Mouse (Mus musculus) limb, embryonic 12.5 days (tissue): ENCODE data around the gene Arhgdig. TPM values are rescaled to one million over a fixed set of nuclear protein-coding genes. Genes with fewer than 3 reads are reported as not detected.
"Not testable (repeated sequence)": the region's sequence is repeated elsewhere in the genome, so short reads cannot be mapped to it uniquely, and the experiment has no call there.

Experiments used
- ATAC-seq: fragments of 200-750 bp; cut with Nextera tagmentation; 2 replicates; pipeline ENCODE4 v1.8.0; 2017; ENCODE audit warnings: low read depth, moderate TSS enrichment; ENCODE audit not compliant: insufficient number of reproducible peaks, insufficient read depth, low FRiP score, low TSS enrichment
- H3K27ac ChIP-seq: fragments of 300-500 bp; sonication (generic); 2 replicates; pipeline ENCODE4 v1.5.1; 2016; ENCODE audit warnings: mild to moderate bottlenecking, moderate library complexity
- H3K27me3 ChIP-seq: fragments of 300-500 bp; sonication (generic); 2 replicates; pipeline ENCODE4 v1.6.1; 2016; ENCODE audit warnings: mild to moderate bottlenecking, moderate library complexity
- H3K36me3 ChIP-seq: fragments of 300-500 bp; sonication (generic); 2 replicates; pipeline ENCODE4 v1.6.1; 2016; ENCODE audit warnings: mild to moderate bottlenecking, moderate library complexity
- H3K4me1 ChIP-seq: fragments of 300-500 bp; sonication (generic); replicated peaks from 2 replicates; pipeline ENCODE4 v1.6.1; 2016
- H3K4me2 ChIP-seq: fragments of 300-500 bp; sonication (generic); 2 replicates; pipeline ENCODE4 v1.6.1; 2016; ENCODE audit warnings: mild to moderate bottlenecking, moderate library complexity
- H3K4me3 ChIP-seq: fragments of 300-500 bp; sonication (generic); replicated peaks from 2 replicates; pipeline ENCODE4 v1.5.1; 2016; ENCODE audit warnings: mild to moderate bottlenecking
- H3K9ac ChIP-seq: fragments of 300-500 bp; sonication (generic); replicated peaks from 2 replicates; pipeline ENCODE4 v1.6.1; 2016; ENCODE audit warnings: mild to moderate bottlenecking, moderate library complexity
- H3K9me3 ChIP-seq: fragments of 300-500 bp; sonication (generic); 2 replicates; pipeline ENCODE4 v1.6.1; 2016; ENCODE audit warnings: mild to moderate bottlenecking, moderate library complexity
- WGBS: fragments of 180-500 bp; shearing (Covaris S2); methylation state at CpG from one replicate; pipeline ENCODE4 v1.1.7; 2016; 5-methylcytosine and 5-hydroxymethylcytosine counted together
- polyA plus RNA-seq: library from polyadenylated mRNA; unstranded; fragments of >200 nt; fragmentation: Nextera tagmentation; extraction: Ambion mirVana; gene quantifications from 2 replicates; pipeline ENCODE4 v1.2.1, GENCODE M21; 2016

The Arhgdig gene
- polyA plus RNA-seq, 1 experiment from 2014 or later, result 5.6 TPM

DNA sequence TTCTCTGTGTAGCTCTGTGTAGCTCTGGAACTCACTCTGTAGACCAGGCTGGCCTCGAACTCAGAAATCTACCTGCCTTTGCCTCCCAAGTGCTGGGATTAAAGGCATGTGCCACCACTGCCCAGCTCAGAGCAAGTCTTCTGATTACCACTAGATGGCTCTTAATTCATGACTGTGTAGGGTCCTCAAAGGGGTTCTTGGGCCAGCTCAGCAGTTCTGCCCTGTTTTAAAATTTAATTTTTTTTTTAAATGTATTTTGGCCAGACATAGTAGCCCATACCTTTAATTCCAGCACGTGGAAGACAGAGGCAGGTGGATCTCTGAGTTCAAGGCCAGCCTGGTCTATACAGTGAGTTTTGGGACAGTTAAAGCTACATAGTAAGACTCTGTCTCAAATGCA is 32.3 kb downstream of the Arhgdig start:
- H3K4me1 ChIP-seq, ATAC-seq, H3K27ac ChIP-seq, H3K4me2 ChIP-seq, H3K27me3 ChIP-seq, H3K4me3 ChIP-seq, H3K9me3 ChIP-seq, H3K9ac ChIP-seq: not testable (repeated sequence)
- 84% methylated on average over 2 of the region's 2 CpGs for WGBS
- peaks cover 56% of the 10 kb centered on the region for H3K36me3 ChIP-seq

DNA sequence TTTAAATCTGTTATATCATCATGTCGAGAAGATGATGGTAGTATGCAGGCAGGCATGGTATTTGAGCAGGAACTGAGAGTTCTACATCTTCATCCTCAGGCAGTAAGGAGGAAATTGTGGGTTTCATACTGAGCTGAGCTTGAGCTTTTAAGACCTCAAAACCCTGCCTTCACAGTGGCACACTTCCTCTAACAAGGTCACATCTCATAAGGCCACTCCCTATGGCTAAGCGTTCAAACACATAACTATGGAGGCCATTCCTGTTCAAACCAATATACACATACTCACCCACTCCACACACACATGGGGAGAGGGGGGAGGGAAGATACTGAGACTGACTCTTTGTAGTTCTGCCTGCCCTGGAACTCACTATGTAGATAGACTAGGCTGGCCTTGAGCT is 39.5 kb downstream of the Arhgdig start:
- no peaks in the 10 kb centered on the region for H3K4me1 ChIP-seq
- no peaks in the 10 kb centered on the region for H3K9me3 ChIP-seq
- peaks cover 24% of the 10 kb centered on the region for H3K36me3 ChIP-seq
- ATAC-seq, result no peak
- no peak overlapping the region for H3K4me2 ChIP-seq
- no peaks in the 10 kb centered on the region for H3K27me3 ChIP-seq
- no peak overlapping the region for H3K4me3 ChIP-seq
- no peak overlapping the region for H3K27ac ChIP-seq
- H3K9ac ChIP-seq, result no peak overlapping the region
- WGBS, result 90% methylated on average over 2 of the region's 2 CpGs

DNA sequence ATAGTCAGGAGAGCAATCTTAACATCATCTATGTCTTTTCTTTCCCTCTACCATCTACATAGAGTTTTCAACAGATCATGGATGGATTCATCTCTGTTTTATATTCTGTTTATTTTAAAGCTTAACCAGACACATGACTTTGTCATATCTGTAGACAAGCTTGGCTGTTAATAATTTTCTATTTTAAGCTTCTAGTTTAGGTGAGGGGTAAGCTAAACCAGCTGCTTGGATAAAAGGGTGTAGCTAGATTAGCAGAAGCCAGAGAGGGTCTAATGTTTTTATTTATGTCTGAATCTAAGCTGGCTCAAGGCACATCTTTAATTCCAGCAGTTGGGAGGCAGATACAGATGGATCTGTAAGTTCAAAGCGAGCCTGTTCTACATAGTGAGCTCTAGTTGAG is 44.9 kb downstream of the Arhgdig start:
- H3K4me2 ChIP-seq, result no peak overlapping the region
- no peak for ATAC-seq
- 92% methylated on average over 1 of the region's 1 CpGs for WGBS
- H3K4me1 ChIP-seq, result no peaks in the 10 kb centered on the region
- H3K27me3 ChIP-seq, result no peaks in the 10 kb centered on the region
- no peak overlapping the region for H3K9ac ChIP-seq
- no peak overlapping the region for H3K4me3 ChIP-seq
- no peak overlapping the region for H3K27ac ChIP-seq
- peaks cover 30% of the 10 kb centered on the region; the same call in 1 of the 2 replicates for H3K36me3 ChIP-seq
- no peaks in the 10 kb centered on the region for H3K9me3 ChIP-seq

DNA sequence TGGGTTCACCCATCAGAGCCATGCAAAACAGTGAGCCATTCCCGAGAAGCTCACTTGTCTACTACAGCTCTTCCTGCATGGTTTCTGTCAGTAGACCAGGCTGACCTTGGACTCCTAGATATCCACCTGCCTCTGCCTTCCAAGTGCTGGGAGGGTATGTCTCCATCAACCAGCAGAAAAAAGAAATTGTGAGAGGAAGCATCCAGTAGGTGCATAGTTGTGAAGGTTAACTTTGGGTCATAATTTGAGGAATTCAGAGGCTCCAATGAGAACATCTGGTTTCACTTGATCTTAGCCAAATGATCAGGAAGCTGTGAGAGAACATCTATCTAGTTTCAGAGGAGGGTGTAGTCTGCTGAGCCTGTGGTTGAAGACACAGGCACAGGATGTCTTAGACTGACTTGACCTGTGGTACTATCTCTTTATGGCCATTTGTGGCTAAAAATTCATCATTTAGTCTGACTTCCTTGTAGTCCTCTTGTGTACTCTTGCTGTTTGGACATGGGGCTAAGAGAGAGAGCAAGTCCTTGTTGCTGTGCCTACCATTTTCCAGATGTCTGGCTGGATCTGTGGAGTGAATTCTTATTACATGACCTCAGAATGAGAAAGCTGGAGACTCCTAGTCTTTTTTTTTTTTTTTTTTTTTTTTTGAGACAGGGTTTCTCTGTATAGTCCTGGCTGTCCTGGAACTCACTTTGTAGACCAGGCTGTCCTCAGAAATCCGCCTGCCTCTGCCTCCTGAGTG is 55.5 kb downstream of the Arhgdig start:
- Histone ChIP-seq H3K4me1 (no peaks in the 10 kb centered on the region), H3K4me2 (no peak overlapping the region), H3K4me3 (no peak overlapping the region), H3K9me3 (no peaks in the 10 kb centered on the region), H3K27ac (no peak overlapping the region), H3K9ac (no peak overlapping the region), H3K36me3 (peaks cover 80% of the 10 kb centered on the region), H3K27me3 (no peaks in the 10 kb centered on the region)
- no peak for ATAC-seq
- WGBS, result 96% methylated on average over 2 of the region's 2 CpGs

Other genes with a start within 250 kb of the Arhgdig start
- 32.8 and 33.9 TPM in 2 replicates for gene Capn15, start 222.0 kb downstream of the Arhgdig start, polyA plus RNA-seq
- gene Rab11fip3, start 138.2 kb downstream of the Arhgdig start, polyA plus RNA-seq, result 25.0 and 26.9 TPM in 2 replicates
- gene Decr2, start 117.4 kb downstream of the Arhgdig start, polyA plus RNA-seq, result 29.4 and 31.7 TPM in 2 replicates
- gene Nme4, start 112.2 kb downstream of the Arhgdig start, polyA plus RNA-seq, result 124 and 132 TPM in 2 replicates
- gene Tmem8, start 94.5 kb downstream of the Arhgdig start, polyA plus RNA-seq, result 0.55 and 0.87 TPM in 2 replicates
- gene Mrpl28, start 84.3 kb downstream of the Arhgdig start, polyA plus RNA-seq, result 203 and 218 TPM in 2 replicates
- 12.5 and 28.3 TPM in 2 replicates for gene Axin1, start 69.1 kb downstream of the Arhgdig start, polyA plus RNA-seq
- gene Pdia2, start 8.7 kb downstream of the Arhgdig start, polyA plus RNA-seq, result 0.13 and 0.17 TPM in 2 replicates
- gene Rgs11, start 4.8 kb downstream of the Arhgdig start, polyA plus RNA-seq, result 4.7 and 5.3 TPM in 2 replicates
- 36.4 and 36.6 TPM in 2 replicates for gene Fam234a, start 36.5 kb upstream of the Arhgdig start, polyA plus RNA-seq
- gene Luc7l, start 45.1 kb upstream of the Arhgdig start, polyA plus RNA-seq, result 155 and 164 TPM in 2 replicates
- 0.40 and 0.59 TPM in 2 replicates for gene Neurl1b, start 207.0 kb upstream of the Arhgdig start, polyA plus RNA-seq